Mouse (Mus musculus): ENCODE measurements around the gene Ubxn1. TPM values are rescaled to one million over a fixed set of nuclear protein-coding genes. Genes with fewer than 3 reads are reported as not detected.
"Not testable (repeated sequence)": the region's sequence is repeated elsewhere in the genome, so short reads cannot be mapped to it uniquely, and the experiment has no call there.

Gene Ubxn1
- polyA plus RNA-seq, 1 experiment from 2014 or later: 195 TPM

GRCm38 (mm10) chr19:8892829-8893766, 21.8 kb downstream of the Ubxn1 start, which contains the start of gene Ints5:
Gene Ints5, plus strand, starts transcription at chr19:8893005.
- Histone ChIP-seq H3K27me3 (no peaks in the 10 kb centered on the region), H3K9ac (peak within 1 kb of the TSS; percentile 96), H3K27ac (peak within 1 kb of the TSS; percentile 91), H3K36me3 (peaks cover 43% of the 10 kb centered on the region), H3K4me2 (peak within 1 kb of the TSS; percentile 80), H3K9me3 (replicated peaks) (no peaks in the 10 kb centered on the region), H3K4me1 (peaks cover 36% of the 10 kb centered on the region), H3K4me3 (replicated peaks) (peak within 1 kb of the TSS; percentile 79)
- WGBS: 2% methylated on average over 54 of the region's 54 CpGs
- peak; percentile 63 for ATAC-seq (replicated peaks; ENCODE audit: low FRiP score)

GRCm38 (mm10) chr19:8895397-8895960, 24.2 kb downstream of the Ubxn1 start:
- peaks cover 42% of the 10 kb centered on the region for H3K36me3 ChIP-seq
- no peak overlapping the region for H3K4me2 ChIP-seq
- WGBS: 91% methylated on average over 9 of the region's 9 CpGs
- H3K9ac ChIP-seq: no peak overlapping the region
- H3K4me1 ChIP-seq: peaks cover 43% of the 10 kb centered on the region
- H3K27ac ChIP-seq: no peak overlapping the region
- H3K9me3 ChIP-seq (replicated peaks): no peaks in the 10 kb centered on the region
- H3K4me3 ChIP-seq (replicated peaks): no peak overlapping the region
- no peaks in the 10 kb centered on the region for H3K27me3 ChIP-seq
- no peak for ATAC-seq (replicated peaks; ENCODE audit: low FRiP score)

- 87% methylated on average over 5 of the region's 5 CpGs for WGBS
- H3K27ac ChIP-seq; H3K4me2 ChIP-seq; H3K9me3 ChIP-seq (replicated peaks); ATAC-seq (replicated peaks; ENCODE audit: low FRiP score); H3K27me3 ChIP-seq; H3K9ac ChIP-seq; H3K4me3 ChIP-seq (replicated peaks): not testable (repeated sequence)
- peaks cover 43% of the 10 kb centered on the region for H3K4me1 ChIP-seq
- H3K36me3 ChIP-seq: peaks cover 42% of the 10 kb centered on the region
Observed at GRCm38 (mm10) chr19:8896231-8896630, 24.9 kb downstream of the Ubxn1 start.

GRCm38 (mm10) chr19:8897211-8897864, 26.0 kb downstream of the Ubxn1 start:
- ATAC-seq (replicated peaks; ENCODE audit: low FRiP score): peak; percentile 47
- peak overlapping the region; percentile 63 for H3K4me2 ChIP-seq
- H3K27ac ChIP-seq: peak overlapping the region; percentile 93
- H3K9ac ChIP-seq: peak overlapping the region; percentile 46
- peak overlapping the region; percentile 71 for H3K4me3 ChIP-seq (replicated peaks)
- peaks cover 43% of the 10 kb centered on the region for H3K4me1 ChIP-seq
- WGBS: 19% methylated on average over 21 of the region's 21 CpGs
- H3K36me3 ChIP-seq: peaks cover 46% of the 10 kb centered on the region
- H3K27me3 ChIP-seq; H3K9me3 ChIP-seq (replicated peaks): not testable (repeated sequence)

GRCm38 (mm10) chr19:8897865-8898495, 26.7 kb downstream of the Ubxn1 start, which contains the start of gene Ganab:
Gene Ganab, plus strand, starts transcription at chr19:8898071.
- peak within 1 kb of the TSS; percentile 86 for H3K9ac ChIP-seq
- no peaks in the 10 kb centered on the region for H3K27me3 ChIP-seq
- peak; percentile 98 for ATAC-seq (replicated peaks; ENCODE audit: low FRiP score)
- H3K9me3 ChIP-seq (replicated peaks): no peaks in the 10 kb centered on the region
- under 1% methylated on average over 53 of the region's 53 CpGs for WGBS
- peak within 1 kb of the TSS; percentile 93 for H3K27ac ChIP-seq
- H3K4me1 ChIP-seq: peaks cover 40% of the 10 kb centered on the region
- peak within 1 kb of the TSS; percentile 63 for H3K4me2 ChIP-seq
- H3K4me3 ChIP-seq (replicated peaks): peak within 1 kb of the TSS; percentile 71
- H3K36me3 ChIP-seq: peaks cover 51% of the 10 kb centered on the region

- Histone ChIP-seq H3K4me2 (peak overlapping the region; percentile 63), H3K4me3 (replicated peaks) (peak overlapping the region; percentile 71), H3K4me1 (peaks cover 36% of the 10 kb centered on the region), H3K9me3 (replicated peaks) (no peaks in the 10 kb centered on the region), H3K27me3 (no peaks in the 10 kb centered on the region), H3K27ac (peak overlapping the region; percentile 93), H3K9ac (peak overlapping the region; percentile 86), H3K36me3 (peaks cover 57% of the 10 kb centered on the region)
- ATAC-seq (replicated peaks; ENCODE audit: low FRiP score): no peak; the same call in 1 of the 2 replicates
- WGBS: 3% methylated on average over 13 of the region's 13 CpGs
Observed at GRCm38 (mm10) chr19:8898576-8898975, 27.3 kb downstream of the Ubxn1 start.

- Histone ChIP-seq H3K36me3 (peaks cover 62% of the 10 kb centered on the region), H3K4me1 (peaks cover 31% of the 10 kb centered on the region)
- 22% methylated on average over 3 of the region's 3 CpGs for WGBS
Observed at GRCm38 (mm10) chr19:8899079-8899478, 27.8 kb downstream of the Ubxn1 start.

GRCm38 (mm10) chr19:8903412-8903811, 32.1 kb downstream of the Ubxn1 start:
- H3K4me1 ChIP-seq: peaks cover 15% of the 10 kb centered on the region
- no peak overlapping the region for H3K4me3 ChIP-seq (replicated peaks)
- no peak overlapping the region for H3K9ac ChIP-seq
- 96% methylated on average over 5 of the region's 5 CpGs for WGBS
- H3K36me3 ChIP-seq: peaks cover 76% of the 10 kb centered on the region
- H3K27ac ChIP-seq: no peak overlapping the region
- H3K4me2 ChIP-seq: no peak overlapping the region
- ATAC-seq (replicated peaks; ENCODE audit: low FRiP score): no peak
- H3K27me3 ChIP-seq: no peaks in the 10 kb centered on the region
- H3K9me3 ChIP-seq (replicated peaks): no peaks in the 10 kb centered on the region

More at GRCm38 (mm10) chr19:8899079-8899478, 27.8 kb downstream of the Ubxn1 start:
- H3K4me2 ChIP-seq: peak overlapping the region; percentile 63
- no peaks in the 10 kb centered on the region for H3K27me3 ChIP-seq
- H3K9me3 ChIP-seq (replicated peaks): no peaks in the 10 kb centered on the region
- peak overlapping the region; percentile 71 for H3K4me3 ChIP-seq (replicated peaks)
- ATAC-seq (replicated peaks; ENCODE audit: low FRiP score): no peak
- peak overlapping the region; percentile 86 for H3K9ac ChIP-seq
- H3K27ac ChIP-seq: no peak overlapping the region

GRCm38 (mm10) chr19:8908531-8908930, 37.2 kb downstream of the Ubxn1 start:
- no peaks in the 10 kb centered on the region for H3K4me1 ChIP-seq
- no peak overlapping the region for H3K27ac ChIP-seq
- H3K36me3 ChIP-seq: peaks cover 98% of the 10 kb centered on the region
- H3K9ac ChIP-seq: no peak overlapping the region
- no peak overlapping the region for H3K4me3 ChIP-seq (replicated peaks)
- ATAC-seq (replicated peaks; ENCODE audit: low FRiP score): no peak
- no peak overlapping the region for H3K4me2 ChIP-seq
- H3K27me3 ChIP-seq: no peaks in the 10 kb centered on the region
- WGBS: 91% methylated on average over 6 of the region's 6 CpGs
- H3K9me3 ChIP-seq (replicated peaks): no peaks in the 10 kb centered on the region

- Histone ChIP-seq H3K27ac (no peak overlapping the region), H3K4me2 (no peak overlapping the region), H3K27me3 (no peaks in the 10 kb centered on the region), H3K9me3 (replicated peaks) (no peaks in the 10 kb centered on the region), H3K4me3 (replicated peaks) (no peak overlapping the region), H3K36me3 (peaks cover 100% of the 10 kb centered on the region), H3K9ac (no peak overlapping the region), H3K4me1 (no peaks in the 10 kb centered on the region)
- ATAC-seq (replicated peaks; ENCODE audit: low FRiP score): no peak
- 82% methylated on average over 5 of the region's 5 CpGs for WGBS
Observed at GRCm38 (mm10) chr19:8911810-8912209, 40.5 kb downstream of the Ubxn1 start.

GRCm38 (mm10) chr19:8914212-8914611, 42.9 kb downstream of the Ubxn1 start:
- Histone ChIP-seq H3K27me3 (no peaks in the 10 kb centered on the region), H3K27ac (no peak overlapping the region), H3K4me2 (no peak overlapping the region), H3K4me3 (replicated peaks) (no peak overlapping the region), H3K4me1 (no peaks in the 10 kb centered on the region), H3K9ac (no peak overlapping the region), H3K9me3 (replicated peaks) (no peaks in the 10 kb centered on the region), H3K36me3 (peaks cover 81% of the 10 kb centered on the region)
- no peak for ATAC-seq (replicated peaks; ENCODE audit: low FRiP score)
- 93% methylated on average over 3 of the region's 3 CpGs for WGBS
